Mouse (Mus musculus) heart, postnatal 14 days (tissue): ENCODE data around the gene Parvb. TPM values are rescaled to one million over a fixed set of nuclear protein-coding genes. Genes with fewer than 3 reads are reported as not detected.
A peak's percentile ranks its signal among the peaks of the same experiment; 100 is the strongest.

Experiments used
- DNase-seq, 2 experiments: peaks; one replicate each; pipeline ENCODE4 v3.0.0; 2021 to 2022
- intact Hi-C: fragments of 180-260 bp; cut with DNase I; formaldehyde crosslinking; loops from one replicate; pipeline ENCODE4 v1.15.1; 2025
- total RNA-seq, 2 experiments: library from RNA; stranded (reverse); gene quantifications; 2 replicates each; pipeline ENCODE4 v1.2.3; 2021

Gene Parvb
- total RNA-seq, 2 experiments from 2014 or later: 149 to 151 TPM

- DNase-seq: no peak
- intact Hi-C loops: no loop called here
These were observed 81.7 kb downstream of the Parvb start for GRCm38 (mm10) chr15:84313566-84313878.

DNA sequence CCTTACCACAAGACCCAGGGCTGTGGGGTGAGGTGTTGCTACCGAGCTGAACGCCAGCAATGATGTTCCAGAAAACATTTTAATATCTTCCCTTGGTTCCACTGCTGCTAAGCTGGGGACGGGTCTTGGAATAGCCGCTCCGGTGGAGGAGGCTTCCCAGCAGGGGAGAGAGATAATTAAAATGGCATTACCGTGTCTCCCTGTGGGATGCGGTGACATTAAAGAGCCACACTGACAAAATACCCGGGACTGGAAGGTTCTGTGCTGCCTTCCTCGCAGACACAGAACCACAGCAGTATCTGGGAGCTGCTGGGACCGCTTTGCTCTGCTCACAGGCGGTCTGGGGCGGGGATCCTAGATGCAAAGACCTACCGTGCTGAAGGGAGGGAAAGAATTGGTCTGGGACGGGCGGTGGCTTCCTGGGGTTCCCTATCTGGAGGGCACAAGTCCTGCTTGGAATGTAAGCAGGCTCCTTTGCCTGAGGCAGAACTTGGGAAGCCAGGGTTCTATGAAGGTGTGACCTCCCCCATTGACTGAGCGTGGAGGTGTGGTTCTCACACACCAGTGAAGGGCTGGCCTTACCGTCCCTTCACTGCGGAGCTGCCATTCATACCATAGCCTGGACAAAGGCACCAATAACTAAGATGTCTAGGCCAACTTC, 82.7 kb downstream of the Parvb start:
- intact Hi-C loops: no loop called here
- DNase-seq: no peak

DNA sequence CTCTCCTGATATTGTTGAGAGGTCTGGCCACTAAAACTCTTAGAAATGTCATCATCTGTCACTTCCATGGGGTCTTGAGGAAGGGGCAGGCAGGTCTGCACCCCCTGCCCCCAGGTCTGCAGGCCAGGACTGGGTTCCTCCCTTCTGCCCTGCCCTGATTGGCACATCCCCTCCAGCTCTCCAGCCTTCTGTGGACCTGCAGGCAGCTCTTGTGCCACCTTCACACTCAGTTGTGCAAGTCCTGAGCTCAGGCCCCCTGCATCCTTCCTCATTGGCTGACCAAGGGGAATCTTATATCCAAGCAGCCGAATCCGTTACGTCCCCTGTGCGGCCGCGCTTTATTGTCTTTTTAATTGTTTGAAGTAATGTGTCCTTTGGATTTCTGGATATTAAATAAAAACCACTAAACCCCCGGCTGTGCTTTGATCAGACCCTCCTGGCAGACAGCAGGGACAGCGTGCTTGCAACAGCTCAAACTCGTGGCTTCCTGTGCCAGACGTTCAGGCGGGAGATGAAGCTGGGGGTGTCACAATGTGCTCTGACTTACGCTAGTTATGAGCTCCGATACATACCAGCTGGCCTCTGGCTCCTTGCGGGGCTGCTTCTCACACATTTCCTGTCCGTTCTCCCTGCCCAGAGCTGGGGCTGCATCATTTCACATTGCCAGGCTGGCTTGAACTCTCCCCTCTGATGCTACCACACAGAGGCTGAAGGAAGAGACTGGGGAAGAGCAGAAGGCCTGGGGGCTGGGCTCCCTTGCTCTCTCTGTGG, 83.6 kb downstream of the Parvb start:
- intact Hi-C loops: no loop called here
- DNase-seq: no peak

DNA sequence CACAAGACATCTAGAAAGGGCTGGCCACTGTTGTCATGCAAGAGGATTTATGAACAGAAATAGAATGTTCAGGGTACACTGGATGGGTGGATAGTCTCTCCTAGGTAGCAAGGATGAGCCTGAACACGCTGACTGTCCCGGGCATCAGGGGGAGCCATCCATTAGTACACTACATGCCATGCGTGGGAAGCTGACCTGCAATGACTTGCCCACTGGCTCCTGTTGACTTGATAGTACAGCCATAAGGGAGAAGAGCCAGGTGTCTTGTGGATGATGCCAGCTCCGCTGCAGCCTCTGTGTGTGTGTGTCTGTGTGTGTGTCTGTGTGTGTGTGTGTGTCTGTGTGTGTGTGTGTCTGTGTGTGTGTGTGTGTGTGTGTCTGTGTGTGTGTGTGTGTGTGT, 87.5 kb downstream of the Parvb start:
- intact Hi-C loops: no loop called here
- DNase-seq: no peak

GRCm38 (mm10) chr15:84321544-84322174, 89.8 kb downstream of the Parvb start:
- no peak for DNase-seq
- intact Hi-C loops: no loop called here

GRCm38 (mm10) chr15:84323966-84324869, 92.4 kb downstream of the Parvb start, which contains the start of gene Parvg:
TSS of gene Parvg (plus strand) at chr15:84324026.
- DNase-seq: no peak
- intact Hi-C loops: no loop called here

DNA sequence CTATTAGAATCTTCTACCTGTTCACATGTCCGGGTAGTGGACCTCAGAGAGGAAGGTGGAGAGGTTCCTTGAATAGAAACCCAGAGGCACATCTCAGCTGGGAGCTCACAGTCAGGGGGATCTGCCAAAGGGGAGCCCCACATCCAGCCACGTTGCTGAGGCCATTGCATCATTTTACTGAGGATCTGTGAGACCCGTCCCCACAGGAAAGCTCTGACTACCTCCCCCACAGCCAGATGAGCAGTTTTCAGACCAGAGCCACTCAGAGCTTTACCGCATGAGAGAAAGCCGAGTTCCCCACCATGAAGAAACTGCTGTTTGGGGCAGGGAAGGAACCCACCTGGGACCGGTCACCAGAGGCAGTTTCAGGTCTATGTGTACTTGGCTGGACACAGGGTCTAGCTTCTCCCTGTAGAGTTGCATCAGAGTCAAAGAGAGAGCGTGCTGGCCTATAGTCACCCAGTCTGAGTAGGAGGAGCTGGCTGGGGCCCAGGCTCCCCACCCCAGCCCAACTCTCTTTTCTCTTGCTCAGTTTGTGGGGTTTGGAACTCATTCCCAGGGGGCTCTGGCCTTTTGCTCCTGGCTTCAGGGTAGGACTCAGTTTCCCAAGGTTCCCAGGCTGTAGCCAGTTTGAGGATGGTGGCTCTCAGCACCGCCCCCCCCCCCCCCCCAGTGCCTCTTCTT, 93.2 kb downstream of the Parvb start:
- DNase-seq: peak in 1 of 2 experiments; percentile 23
- intact Hi-C loops: no loop called here

DNA sequence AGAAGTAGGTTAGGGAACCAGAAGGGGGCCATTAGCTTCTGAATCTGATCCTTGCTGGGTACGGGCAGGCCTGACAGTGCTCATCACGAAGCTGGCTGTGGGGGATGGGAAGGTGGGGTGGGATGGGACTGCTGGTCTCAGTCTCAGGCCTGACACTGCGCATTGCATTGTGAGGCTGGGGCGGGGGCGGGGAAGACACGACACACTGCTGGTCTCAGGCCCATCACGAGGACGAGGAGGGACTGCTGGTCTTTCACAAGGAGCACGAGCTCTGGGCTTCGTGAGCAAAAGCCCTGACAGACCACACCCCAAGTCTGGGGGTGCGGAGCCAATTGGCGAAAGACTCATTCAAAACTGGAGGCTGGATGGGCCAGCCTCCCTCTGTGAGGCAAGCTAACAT, 93.9 kb downstream of the Parvb start:
- intact Hi-C loops: no loop called here
- DNase-seq: no peak

DNA sequence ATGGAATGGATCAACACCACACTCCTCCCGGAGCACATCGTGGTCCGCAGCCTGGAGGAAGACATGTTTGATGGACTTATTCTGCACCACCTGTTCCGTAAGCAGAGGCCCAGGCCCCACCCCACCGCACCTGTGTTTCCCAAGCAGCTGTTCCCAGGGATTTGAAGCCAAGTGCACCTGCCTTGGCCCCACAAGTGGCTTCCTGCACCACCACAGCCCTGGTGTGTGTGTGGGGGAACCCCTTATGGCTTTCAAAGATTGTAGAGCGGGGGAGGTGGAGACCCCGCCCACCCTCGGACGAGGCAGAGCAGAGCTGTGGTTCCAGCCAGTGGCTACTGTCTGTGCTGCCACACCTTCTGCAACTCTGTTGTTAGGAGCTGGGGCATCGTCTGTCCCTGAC, 97.0 kb downstream of the Parvb start:
- DNase-seq: no peak
- intact Hi-C loops: no loop called here

DNA sequence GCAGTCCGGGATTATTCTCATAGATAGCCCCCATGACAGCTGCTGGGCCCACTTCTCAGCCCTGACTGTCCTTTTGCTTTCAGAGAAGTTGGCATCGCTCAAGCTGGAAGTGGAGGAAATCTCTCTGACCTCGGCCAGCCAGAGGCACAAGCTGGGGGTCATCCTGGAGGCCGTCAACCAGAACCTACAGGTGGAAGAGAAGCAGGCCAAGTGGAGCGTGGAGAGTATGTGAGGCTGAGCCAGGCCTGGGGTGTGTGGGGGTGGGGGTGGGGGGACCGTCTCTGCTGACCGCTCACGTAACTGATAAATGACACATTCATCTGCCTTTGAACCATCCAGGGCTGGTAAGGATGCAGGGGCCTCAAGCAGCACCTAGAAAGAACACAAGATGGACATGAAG, 98.1 kb downstream of the Parvb start:
- intact Hi-C loops: no loop called here

DNA sequence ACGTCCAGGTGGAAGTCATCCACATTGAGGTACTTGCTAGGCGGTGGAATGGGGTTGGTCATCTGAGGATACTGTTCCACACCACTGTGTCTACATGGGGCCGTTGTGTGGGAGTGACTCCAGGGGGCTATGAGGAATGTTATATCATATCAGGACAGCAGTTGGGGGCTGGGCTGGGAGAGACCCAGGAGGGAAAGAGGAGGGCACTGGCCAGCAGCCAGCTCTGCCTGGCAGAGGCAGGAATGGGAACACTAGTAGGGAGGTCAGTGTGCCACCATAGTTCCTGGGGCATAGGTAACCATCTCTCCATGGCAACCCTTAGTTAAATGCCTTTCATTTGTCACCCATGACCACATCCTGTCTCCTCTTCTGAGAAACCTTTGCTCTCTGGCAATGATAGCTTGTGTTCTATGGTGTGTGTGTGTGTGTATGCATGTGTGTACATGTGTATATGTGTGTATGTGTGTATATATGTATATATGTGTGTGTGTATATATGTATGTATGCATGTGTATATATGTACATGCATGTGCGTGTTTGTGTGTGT, 99.3 kb downstream of the Parvb start:
- intact Hi-C loops: no loop called here
- DNase-seq: no peak

More for the DNA sequence above, 98.1 kb downstream of the Parvb start:
- no peak for DNase-seq

DNA sequence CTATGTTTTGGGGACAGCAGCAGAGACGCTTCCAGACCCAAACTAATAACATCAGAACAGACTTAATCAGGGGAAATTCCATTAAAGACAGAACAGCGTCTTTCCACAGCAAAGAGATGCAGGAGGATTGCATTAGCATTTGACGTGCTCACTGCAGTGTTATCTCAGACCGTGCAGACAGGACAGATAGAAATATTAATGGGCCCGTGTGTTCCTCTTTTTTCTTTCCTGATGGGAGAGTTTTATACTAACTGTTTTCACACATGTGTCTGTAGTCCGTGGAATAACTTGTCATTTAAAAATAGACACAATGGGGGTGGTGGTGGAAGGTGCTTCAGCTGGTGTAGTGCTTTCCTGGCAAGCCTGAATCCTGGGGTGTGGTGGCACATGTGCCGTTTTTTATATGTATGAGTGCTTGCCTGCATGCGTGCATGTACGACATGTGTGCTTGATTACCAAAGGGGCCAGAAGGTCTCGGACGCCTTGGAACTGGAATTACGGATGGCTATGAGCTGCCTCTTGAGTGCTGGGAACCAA, 104.5 kb downstream of the Parvb start:
- no peak for DNase-seq
- intact Hi-C loops: no loop called here

GRCm38 (mm10) chr15:84337599-84337998, 105.8 kb downstream of the Parvb start:
- DNase-seq: no peak
- intact Hi-C loops: no loop called here

DNA sequence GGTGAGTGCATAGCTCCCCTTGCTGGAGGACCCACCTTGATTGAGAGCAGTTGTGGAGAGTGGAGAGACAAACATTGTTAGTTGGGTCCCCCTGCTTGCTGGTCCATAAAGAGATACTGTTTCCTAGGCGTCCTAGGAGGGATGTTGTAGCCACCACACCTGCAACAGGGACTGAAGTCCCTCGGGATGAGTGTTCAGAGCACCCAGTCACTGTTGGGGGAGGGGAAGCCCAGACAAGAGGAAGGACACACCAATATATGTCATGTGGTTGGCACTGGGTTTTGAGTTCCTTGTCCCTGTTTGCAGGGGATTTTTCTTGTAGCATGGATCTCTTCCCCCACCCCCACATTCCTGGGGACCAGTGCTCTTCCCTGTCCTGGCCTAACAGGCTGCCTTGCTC, 109.1 kb downstream of the Parvb start:
- intact Hi-C loops: no loop called here

GRCm38 (mm10) chr15:84348769-84349168, 116.9 kb downstream of the Parvb start:
- no peak for DNase-seq
- intact Hi-C loops: no loop called here

More for the DNA sequence above, 109.1 kb downstream of the Parvb start:
- no peak for DNase-seq

- intact Hi-C loops: no loop called here
- no peak for DNase-seq
These were observed 118.3 kb downstream of the Parvb start for GRCm38 (mm10) chr15:84349915-84350738.

DNA sequence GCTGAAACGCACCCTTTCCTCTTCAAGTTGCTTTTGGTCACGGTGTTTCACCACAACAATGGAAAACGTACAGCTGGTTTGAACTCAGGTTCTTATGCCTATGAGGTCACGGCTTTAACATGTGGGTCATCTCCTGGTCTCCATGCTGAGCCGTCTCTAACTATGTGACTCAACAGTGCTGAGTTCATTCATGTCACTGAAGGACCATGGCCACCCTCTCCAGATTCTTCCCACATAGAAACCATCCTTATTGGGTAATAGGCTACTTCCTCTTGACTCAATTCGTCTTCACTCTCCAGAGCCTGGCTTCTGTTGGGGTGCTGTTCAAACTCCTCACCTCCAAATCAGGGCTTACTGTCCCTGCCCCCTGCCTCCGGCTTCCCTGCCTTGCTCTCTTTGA, 119.5 kb downstream of the Parvb start:
- intact Hi-C loops: no loop called here
- DNase-seq: no peak

DNA sequence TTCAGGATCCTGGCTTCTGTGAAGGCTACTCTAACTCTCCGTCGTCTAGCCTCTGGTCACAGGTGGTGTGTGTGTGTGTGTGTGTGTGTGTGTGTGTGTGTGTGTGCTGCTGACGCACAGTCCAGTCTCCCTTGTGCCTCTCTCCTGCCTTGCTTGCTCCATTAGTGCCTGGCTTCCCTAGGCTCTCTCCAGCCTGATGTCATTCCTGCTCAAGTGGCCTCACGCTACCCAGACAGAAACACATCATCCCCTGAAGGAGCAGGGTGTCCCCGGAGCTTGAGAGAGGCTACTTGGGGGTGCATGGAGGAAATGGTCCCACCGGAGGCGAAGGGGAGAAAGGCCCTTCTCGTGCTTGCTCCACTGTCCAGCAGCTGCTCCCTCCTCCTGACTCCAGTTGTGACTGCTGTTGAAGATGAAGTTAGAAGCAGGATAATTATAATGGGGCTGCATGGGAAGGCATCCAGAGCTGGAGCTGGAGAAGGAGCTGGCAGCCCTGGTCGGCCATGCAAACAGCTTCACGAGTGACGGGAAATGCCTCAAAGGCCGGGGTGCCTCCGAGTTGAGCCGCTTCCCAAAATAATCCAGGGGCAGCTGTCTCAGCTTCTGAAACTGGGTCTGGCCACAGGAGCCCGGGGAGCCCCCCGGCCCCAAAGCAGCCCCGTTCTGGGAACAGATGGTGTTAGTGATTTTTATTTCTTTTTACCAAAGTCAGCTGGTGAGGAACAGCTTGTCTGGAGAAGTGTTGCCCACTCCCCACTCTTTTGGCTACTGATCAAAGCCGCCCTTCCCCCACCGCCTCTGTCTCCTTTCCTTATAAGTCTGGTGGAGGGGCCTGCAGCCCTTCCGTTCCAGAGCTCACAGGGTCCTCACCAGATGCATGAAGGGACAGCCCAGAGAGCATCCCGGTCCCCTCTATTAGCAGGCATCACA, 120.3 kb downstream of the Parvb start:
- intact Hi-C loops: no loop called here

More for the DNA sequence above, 120.3 kb downstream of the Parvb start:
- DNase-seq: no peak
